Mouse (Mus musculus): Measurements from ENCODE around the gene Sass6.
"Not testable (repeated sequence)": the region's sequence is repeated elsewhere in the genome, so short reads cannot be mapped to it uniquely, and the experiment has no call there.

Gene Sass6

GRCm38 (mm10) chr3:116632971-116633370, 38.2 kb downstream of the Sass6 start:
- DNase-seq: no peak

- no peak for DNase-seq
Observed at GRCm38 (mm10) chr3:116634091-116634490, 39.3 kb downstream of the Sass6 start.

- no peak for DNase-seq
Observed at GRCm38 (mm10) chr3:116634853-116635252, 40.1 kb downstream of the Sass6 start.

GRCm38 (mm10) chr3:116635799-116636198, 41.0 kb downstream of the Sass6 start:
- DNase-seq: no peak

GRCm38 (mm10) chr3:116637693-116638476, 43.1 kb downstream of the Sass6 start:
- no peak for DNase-seq

- no peak for DNase-seq
Observed at GRCm38 (mm10) chr3:116638572-116638971, 43.8 kb downstream of the Sass6 start.

- no peak for DNase-seq
Observed at GRCm38 (mm10) chr3:116640024-116640423, 45.2 kb downstream of the Sass6 start.

GRCm38 (mm10) chr3:116641811-116642371, 47.1 kb downstream of the Sass6 start:
- no peak for DNase-seq

- no peak for DNase-seq
Observed at GRCm38 (mm10) chr3:116642373-116642772, 47.6 kb downstream of the Sass6 start.

GRCm38 (mm10) chr3:116646387-116646786, 51.6 kb downstream of the Sass6 start:
- DNase-seq: no peak

- no peak for DNase-seq
Observed at GRCm38 (mm10) chr3:116648805-116649204, 54.0 kb downstream of the Sass6 start.

- DNase-seq: no peak
Observed at GRCm38 (mm10) chr3:116650698-116651097, 55.9 kb downstream of the Sass6 start.

- DNase-seq: peak; percentile 37
Observed at GRCm38 (mm10) chr3:116652033-116652446, 57.3 kb downstream of the Sass6 start.

GRCm38 (mm10) chr3:116653278-116653945, 58.6 kb downstream of the Sass6 start:
- DNase-seq: no peak

GRCm38 (mm10) chr3:116654051-116654450, 59.3 kb downstream of the Sass6 start:
- DNase-seq: not testable (repeated sequence)

- DNase-seq: no peak
Observed at GRCm38 (mm10) chr3:116656184-116656965, 61.6 kb downstream of the Sass6 start.

- DNase-seq: no peak
Observed at GRCm38 (mm10) chr3:116658928-116659565, 64.3 kb downstream of the Sass6 start.

GRCm38 (mm10) chr3:116659856-116660430, 65.2 kb downstream of the Sass6 start:
- no peak for DNase-seq

- no peak for DNase-seq
Observed at GRCm38 (mm10) chr3:116661288-116661869, 66.6 kb downstream of the Sass6 start.

GRCm38 (mm10) chr3:116661870-116662414, 67.2 kb downstream of the Sass6 start:
- peak; percentile 15 for DNase-seq

- DNase-seq: peak; percentile 96
Observed at GRCm38 (mm10) chr3:116662463-116662863, 67.7 kb downstream of the Sass6 start, which contains the start of gene Mfsd14a. Gene Mfsd14a, minus strand, starts transcription at chr3:116662677.

All from layer of hippocampus, adult 9-11 months (tissue).